Mouse (Mus musculus) heart, postnatal 4 days (tissue): ENCODE data around the gene Uevld. TPM values are rescaled to one million over a fixed set of nuclear protein-coding genes. Genes with fewer than 3 reads are reported as not detected.
"Not testable (repeated sequence)": the region's sequence is repeated elsewhere in the genome, so short reads cannot be mapped to it uniquely, and the experiment has no call there.

Experiments used
- DNase-seq: peaks from one replicate; pipeline ENCODE4 v3.0.0; 2021
- total RNA-seq, 2 experiments: library from RNA; stranded (reverse); gene quantifications; 2 replicates each; pipeline ENCODE4 v1.2.3; 2021

The Uevld gene
- total RNA-seq: 10 to 100 TPM; 14.9 to 16.8 TPM

DNA sequence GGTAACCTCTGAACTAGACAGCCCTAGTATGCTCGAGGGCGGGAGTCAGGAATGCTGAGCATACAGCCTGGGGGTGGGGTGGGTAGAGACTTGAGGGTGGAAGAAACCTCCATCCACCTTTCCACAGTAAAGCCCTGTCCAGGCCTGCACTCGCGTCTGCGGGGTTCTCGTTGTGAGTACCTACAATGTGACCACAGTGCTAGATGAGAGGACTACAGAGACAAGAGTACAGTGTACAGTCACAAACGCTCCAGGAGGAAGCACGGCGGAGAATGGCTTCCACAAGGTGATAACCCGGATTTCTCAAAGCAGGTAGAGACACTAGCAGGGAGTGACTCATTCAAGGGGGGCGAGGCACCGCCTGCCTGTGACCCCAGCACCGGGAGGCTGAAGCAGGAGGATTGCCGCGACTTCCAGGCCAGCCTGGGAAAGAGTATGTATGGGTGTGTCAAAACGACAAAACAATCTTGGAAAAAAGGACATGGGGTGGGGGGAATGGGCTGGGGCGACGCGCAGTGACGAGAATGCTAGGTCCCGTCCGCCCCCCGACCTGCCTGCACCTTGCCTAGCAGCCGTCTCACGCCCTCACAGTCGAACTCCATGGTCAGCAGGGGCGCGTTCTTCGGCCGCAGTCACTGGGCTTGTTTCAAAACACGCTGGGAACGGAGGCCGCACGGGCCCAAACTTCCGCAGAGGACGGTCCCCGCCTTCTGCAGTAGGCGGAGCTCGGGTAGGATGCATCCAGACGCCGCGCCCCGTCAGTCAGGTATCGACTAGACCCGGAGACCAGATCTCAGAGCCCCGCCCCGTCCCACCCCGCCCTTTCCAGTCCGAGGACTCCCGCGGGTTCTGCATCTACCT is at the start of gene Uevld:
Uevld (minus strand) TSS at position 697 of the 861 bp plus-strand sequence.
- DNase-seq: peak; percentile 97

DNA sequence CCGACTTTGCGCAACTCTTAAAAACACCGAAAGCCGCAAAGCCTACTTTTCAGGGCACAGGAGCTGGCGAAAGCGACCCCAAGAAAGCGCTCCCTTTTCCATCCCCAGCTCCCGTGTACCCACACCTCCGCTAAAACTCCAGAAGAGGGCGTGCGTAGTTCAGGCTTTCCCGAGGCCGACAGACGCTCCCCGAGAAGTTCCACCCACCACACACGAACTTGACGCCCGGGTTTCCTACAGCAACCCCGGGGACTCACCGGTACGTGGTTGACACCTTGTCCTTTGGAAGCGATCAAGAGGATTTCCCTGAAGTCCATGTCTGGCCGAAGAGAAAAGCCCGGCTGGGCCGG is 49.5 kb upstream of the Uevld start:
- no peak for DNase-seq

DNA sequence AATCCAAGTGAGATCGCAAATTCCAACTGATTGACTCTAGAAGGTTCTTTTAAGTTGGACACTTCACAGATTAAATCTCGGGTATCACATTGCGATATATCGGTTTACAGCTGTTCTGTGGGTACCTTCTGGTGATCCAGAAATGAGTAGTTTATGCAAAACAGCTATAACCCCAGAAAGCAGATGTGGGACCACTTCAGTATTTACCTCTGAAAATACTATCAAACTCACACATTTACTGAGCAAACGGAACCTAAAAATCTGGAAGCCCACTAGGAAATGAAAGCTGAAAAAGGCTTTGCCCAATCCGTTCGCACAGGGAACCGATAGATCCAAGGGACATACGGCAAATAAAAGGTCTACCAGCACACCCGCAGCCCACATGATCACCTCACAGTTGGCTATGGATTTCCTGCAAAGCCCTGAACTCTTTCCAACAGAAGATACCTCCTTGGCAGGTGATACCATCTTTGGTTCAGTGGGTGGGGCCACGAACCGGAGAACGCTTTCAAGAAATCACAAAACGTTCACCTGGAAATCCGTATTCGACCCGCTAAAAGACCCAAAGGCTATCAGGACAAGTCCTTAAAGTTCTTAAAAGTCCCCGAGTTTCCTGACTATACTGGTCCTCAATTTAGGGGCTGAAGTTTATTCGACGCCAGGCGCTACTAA is 48.9 kb upstream of the Uevld start:
- no peak for DNase-seq

DNA sequence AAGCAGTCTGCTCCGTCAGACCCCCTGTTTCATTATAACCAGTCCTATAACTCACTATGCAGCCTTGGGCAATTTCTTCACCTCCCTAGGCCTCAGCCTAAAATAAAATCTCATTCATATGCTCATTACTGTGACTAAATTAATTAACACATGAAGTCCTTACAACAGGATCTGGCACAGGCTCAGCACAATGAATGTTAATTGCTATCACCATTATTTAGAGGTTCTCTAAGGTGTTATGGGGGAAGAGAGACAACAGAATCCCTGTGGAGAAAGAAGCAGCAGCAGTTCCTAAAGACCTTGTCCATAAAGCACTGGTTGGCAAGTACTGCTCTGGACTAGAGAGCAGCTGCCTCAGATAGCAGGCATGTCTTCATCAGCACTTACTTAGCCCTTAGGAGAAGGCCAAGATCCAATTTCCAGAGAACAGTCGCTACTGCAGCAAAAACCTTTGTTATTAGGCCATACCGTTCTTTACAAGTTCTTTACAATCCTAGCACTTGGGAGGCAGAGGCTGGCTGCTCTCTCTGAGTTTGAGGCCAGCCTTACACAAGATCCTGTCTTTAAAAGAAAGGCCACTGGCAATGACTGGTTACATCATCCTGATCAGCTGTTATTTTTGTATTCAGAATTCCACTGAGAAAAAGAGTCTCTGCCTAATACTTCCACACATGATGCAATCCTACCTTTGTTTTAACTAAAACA is 45.2 kb upstream of the Uevld start:
- no peak for DNase-seq

DNA sequence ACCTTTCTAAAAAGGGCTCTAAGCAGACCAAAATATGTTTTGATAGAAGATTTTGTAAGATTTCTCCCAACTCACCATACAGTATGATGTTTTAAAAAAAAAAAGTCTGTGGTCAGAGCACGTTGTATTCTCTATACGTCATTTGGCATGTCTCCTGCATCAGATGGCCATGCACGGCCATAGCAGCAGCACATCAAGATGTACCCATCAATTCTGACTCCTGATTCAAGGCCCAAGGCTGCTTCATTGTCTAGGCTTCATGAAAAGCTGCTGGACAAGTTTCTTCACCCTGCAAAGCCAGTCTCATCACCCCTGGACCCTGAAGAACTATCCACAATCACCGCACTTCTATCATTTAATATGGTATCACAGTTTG is 43.6 kb upstream of the Uevld start:
- no peak for DNase-seq

DNA sequence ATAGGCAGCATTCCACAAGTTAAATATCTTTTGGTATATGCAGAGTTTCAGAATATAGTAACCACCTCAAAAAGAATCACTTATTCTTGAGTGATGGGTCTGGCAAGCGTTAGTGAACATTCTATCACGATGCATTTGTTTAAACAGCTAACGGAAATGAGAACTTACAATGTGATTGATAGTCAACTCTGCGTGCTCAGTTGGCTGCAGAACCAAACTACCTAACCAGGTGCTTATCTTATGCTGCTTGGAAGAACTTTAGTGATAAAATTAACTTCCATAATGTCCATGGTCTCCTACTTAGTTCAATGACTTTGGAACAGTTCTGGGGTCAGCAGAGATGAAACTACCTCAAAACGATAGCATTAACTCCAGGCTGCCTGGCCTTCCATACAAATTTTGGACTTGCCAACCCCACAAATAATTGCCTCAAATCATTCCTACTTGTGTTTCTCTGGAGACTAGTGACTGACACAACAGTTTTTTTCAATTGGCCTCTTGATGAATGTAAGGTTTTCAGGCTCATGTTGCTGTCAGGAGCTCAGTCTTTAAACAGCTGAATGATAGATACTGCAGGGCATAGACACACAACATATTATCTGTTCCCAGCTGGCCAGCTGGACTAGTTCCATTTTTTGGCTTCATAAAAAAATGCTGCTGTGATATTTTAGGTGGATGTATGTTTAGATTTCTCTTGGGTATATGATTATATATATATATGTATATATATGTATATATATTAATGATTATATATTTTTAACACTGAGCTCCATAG is 43.0 kb upstream of the Uevld start:
- DNase-seq: no peak

DNA sequence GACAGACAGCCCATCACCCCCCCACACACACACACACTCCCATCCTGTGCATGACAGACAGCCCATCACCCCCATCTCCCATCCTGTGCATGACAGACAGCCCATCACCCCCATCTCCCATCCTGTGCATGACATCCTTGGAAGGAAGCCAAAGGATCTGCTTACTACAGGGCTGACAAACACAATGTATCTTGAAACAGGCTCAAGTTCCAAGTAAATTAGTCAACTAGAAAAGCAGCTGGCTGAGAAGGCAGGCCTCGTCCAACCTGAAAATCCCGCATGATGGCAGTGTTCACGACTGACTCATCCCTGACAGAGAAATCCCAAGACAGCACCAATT is 42.3 kb upstream of the Uevld start:
- peak; percentile 19 for DNase-seq

DNA sequence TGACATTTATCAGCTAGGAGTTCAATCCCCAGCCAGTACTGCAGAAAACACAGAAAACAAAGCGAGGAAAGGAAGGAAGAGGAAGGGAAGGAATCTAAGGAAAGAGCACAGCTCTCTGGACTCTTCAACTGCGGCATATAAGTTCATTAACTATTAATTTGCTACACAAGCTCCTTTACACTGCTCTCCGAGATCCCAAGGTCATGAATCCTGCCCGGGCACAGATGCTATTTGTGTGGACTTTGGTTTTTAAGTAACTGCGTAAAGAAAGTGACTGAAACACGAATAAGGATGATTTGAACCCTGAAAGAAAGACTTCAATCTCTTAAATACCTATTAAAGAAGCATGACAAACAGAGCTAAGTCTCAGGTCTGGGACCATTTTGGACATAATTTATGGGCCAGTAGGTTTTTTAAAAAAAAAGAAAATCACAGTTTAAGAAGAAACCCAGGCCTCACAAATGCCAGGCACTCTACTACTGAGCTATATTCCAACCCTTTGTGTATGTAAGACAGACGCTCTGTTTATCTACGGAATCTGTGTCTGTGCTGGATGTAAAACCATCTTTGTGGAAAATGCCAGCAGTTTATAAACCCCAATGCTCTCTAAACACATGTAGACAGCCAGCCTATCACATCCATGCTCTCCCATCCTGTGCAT is 41.8 kb upstream of the Uevld start:
- no peak for DNase-seq

DNA sequence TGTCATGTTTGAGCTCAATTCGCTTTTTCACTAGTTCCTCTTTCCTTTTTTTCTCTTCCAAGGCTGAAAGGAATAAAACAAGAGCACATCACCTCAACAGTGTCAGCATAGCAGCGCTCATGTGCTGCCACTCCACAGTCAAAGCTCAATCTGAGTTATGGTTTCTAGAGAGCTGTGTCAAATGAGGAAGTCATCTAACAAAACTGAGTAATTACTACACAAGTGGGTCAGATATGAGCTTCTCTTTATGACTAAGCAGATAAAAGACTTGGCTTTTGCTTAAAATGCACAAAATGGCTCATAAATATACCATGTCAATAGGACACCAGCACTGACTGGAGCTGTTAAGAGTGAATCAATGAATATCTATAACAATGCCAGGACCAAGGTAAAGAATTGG is 40.6 kb upstream of the Uevld start:
- no peak for DNase-seq

DNA sequence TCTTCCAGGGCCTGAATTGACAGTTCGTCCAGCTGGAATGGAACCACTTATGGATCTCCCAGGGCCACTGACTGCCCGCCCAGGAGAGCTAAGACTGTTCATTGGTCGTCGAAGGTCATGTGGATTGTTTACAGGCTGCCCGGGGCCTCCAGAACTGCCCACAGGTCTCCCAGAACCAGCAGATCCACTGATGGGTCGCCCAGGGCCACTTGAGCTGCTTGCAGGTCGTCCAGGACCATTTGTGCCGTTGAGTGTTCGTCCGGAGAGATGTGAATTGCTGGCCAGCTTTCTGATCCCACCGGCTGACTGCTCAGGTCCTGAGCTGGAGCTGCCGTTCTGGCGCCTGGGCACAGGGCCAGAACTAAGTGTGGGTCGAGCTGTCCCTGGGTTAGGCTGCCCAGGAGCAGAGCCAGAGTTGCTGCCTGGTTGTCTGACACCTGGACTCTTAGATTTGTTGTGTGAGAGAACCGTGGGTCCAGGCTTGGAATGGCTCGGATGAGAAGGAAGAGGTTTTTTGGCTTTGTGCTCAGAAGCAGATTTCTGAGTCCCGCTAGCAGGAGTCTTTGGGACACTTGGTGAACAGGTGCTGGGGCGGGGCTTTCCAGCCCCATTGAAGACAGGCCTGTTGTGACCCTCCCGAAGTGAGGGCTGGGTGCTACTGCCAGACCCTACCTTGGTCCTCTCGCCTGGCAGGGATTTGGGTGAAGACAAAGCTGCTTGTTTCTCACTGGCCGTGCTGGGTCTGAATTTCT is 39.5 kb upstream of the Uevld start:
- peak; percentile 70 for DNase-seq

DNA sequence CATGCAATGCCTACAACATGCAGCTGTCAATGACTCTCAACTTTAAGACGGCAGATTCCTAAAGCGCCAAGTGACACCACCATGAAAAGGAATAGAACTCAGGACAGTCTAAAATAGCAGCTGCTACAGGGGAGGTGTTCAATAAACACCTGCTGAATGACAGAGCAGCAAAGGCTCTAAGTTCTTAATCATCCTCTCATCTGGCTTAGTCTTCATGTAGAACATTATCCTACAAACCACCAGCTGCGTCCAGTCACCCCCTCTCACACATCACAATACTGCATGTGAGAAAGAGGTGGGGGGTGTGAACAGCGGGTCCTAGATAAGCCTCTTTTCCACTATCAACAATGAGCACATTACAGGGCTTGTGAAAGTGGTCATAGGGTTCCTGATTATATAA is 38.7 kb upstream of the Uevld start:
- DNase-seq: no peak

DNA sequence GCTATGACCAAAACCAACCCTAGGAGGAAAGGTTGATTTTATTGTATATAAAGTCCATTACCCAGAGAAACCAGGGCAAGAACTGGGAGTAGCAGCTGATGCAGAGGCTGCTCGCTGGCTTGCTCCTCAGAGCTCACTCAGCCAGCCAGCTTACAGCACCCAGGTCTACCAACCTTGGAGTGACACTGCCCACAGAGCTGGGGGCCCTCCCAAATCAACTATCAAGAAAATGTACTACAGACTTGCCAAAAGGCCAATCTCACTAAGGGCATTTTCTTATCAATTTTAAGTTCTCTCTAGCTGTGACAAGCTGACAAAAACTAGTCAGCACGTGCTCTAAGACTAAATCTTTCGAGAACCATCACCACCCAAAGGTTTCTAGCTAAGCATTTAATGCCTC is 37.2 kb upstream of the Uevld start:
- DNase-seq: no peak

DNA sequence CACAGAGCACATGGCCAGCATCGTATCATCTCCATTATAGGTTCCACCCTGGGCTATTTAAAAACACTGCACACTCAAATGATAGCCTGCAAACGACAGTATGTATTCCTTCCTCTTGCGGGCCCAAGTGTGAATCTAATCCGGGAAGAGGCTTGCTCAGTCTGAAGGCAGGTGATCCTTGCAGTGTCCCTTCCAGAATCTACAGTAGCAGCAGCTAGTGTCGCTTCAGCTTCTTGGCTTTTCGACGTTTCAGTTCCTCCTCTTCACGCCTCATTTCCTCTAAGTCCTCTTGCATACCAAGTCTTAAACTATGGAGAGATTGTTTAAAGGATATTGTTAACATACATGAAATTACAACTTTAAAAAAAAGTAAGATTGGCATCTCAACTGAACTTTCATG is 34.8 kb upstream of the Uevld start:
- no peak for DNase-seq

DNA sequence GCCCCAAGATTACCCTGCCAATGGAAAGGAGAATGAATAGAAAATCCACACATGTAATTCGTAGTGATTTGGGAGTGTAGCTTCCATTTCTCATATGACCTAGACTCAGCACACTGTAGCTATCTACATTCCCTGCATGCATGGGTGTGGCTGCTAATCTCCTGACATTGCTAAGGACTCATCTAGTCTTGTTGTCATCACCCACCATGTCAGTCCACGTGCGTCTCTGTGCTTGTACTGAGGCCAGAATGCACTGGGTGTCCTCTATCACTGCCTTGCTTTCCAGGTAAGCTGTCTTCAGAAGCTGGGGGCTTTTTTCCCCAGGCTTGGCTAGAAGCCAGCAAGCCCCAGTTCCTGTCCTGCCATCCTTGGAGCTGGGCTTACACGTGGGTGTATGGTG is 31.1 kb upstream of the Uevld start:
- not testable (repeated sequence) for DNase-seq

DNA sequence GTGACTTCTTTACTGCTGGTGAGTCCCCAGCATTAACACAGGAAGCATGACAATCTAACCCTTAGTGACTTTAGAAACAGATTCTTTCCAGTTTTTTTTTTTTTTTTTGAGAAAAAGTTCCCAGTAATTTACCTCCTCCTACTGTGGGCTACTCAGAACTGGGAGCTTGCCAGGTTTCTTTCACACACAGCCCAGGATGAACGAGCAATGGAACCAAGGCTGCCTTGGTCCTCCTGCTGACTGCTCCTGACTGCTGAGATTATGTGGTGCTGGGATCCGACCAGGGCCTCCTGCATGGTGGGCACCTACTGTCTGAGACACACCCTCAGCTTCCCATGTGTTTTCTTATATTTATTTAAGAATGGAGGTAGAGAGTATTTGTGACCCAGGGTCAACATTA is 28.7 kb upstream of the Uevld start:
- no peak for DNase-seq

DNA sequence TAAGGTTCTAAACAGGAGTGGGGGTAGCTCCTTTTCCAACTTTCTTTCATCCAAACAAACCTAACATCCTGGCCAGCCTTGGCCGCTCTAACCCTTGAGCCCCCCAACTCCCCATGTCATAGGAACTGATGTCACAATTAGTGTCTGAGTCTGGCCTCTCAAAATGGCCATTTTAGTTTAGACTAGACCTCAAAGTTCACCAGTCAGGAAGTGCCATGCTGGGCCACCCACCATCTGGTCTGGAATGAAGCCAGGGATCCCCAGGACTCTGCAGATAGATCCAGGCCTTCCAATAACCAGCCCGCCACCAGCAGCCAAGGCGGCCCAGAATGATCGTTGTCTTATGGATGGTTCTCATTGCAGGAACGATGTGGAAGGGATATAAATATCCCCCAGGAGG is 28.3 kb upstream of the Uevld start:
- DNase-seq: no peak

DNA sequence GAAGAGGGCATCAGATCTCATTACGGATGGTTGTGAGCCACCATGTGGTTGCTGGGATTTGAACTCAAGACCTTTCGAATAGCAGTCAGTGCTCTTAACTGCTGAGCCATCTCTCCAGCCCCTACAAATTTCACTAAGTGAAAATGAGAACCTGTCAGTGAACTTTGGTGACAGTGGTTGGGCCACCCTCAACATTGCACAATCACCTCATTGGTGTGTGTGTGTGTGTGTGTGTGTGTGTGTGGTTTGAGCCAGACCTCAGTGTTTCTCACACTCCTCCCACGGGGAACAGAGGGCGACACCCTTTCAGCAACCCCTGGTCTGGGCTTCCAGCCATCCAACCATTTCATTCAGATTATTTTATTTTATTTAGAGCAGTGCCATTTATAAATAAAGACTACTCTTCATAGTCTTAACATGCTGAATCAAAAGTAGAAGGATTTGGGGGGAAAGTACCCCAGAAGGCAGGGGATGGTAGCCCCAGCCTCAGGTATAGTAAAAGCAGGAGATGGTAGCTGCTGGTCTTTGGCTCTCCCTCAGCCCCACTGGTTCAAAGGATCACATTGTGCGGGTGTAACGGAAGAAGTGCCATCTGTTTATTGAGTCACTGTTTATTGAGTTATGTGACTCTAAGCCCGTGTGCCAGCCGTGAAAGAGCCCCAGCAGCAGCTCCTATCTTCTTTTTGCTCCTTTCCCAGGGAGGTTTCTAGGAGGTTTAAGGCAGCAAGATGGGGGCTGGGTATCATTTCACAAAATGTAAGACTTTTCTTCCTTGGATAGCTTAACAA is 27.6 kb upstream of the Uevld start:
- no peak for DNase-seq

DNA sequence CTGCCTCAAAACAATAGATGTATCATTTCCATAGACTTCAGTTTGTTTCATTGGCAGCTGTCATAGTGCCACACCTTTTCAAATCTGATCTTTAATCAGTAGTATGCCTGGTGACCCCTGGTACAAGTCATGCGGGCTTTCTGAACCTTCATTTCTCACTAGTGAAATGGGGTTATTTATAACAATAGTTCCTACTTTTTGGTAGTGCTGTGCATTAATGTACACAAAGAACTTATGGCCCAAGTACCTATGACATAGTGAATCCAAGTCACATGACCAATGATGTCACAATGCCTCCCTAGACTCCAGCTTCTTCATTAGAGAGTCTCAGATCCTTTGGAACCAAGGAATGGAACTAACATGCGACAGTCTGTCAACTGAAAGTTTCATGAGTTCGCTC is 25.0 kb upstream of the Uevld start, which contains the start of gene Gm9999:
Gm9999 (plus strand) TSS at position 301 of the 400 bp plus-strand sequence.
- no peak for DNase-seq

DNA sequence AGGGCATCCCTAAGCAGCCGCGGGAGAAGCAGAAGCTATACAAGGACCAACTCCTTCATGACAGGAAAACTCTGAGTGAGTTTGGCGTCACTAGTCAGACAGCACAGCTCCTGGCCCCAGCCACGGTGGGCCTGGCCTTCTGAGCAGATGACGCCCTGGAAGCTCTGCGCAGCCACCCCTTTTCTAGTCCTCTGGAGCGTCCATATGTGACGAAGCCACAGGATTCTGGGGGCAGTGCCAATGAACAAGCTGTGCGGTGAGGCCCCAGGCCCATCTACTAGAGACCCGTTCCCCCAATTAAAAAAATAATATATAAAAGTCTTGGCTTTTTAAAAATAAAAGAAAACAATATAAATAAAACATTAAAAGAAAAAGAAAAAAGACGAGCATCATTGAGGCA is 17.1 kb upstream of the Uevld start:
- no peak for DNase-seq

DNA sequence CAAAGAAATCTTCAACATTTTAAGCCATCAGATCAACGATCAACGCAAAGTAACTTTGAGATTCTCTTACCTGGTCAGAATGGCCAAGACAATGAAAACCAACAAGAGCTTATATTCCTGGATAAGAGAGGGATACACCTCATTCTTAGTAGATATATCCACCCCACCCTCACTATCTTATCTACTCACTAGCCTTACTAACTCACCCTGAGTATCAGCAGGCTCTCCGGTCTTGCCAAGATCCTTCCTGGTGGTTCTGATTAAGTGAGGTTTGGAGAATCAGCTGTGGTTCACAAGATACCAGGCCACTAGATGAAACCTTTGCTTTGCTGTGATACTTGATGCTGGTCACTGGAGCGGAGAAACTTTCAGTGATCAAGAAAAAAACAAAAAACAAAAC is 16.3 kb upstream of the Uevld start:
- no peak for DNase-seq

DNA sequence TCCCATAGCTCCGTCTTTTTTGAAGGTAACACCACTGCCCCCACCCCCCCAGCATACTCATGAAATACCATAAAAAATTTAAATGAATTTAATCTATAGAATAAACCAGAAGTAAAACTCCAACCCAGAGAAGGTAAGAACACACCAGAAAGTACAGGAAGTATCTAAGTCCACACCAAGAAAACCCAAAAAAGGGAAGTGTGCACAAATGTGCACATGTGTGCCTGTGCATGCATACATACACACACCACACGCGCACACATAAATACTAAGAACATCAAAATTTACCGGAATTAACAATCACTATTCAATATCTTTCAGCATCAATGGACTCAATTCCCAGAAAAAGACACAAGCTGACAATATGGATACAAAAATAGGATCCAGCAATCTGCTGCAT is 11.6 kb upstream of the Uevld start:
- DNase-seq: no peak
